Mouse (Mus musculus) heart, adult 8-10 months (tissue): ENCODE measurements around the gene Cep128. TPM values are rescaled to one million over a fixed set of nuclear protein-coding genes. Genes with fewer than 3 reads are reported as not detected.

Experiments used
- DNase-seq: peaks from one replicate; pipeline ENCODE4 v3.0.0; 2022; ENCODE audit warnings: low spot score
- microRNA-seq: library from miRNA; unstranded; fragments of <30 nt; microRNA quantifications from one replicate; pipeline ENCODE4 v1.2.0, GENCODE M21; 2022
- total RNA-seq, 4 experiments: library from RNA; stranded (reverse); gene quantifications; 2 replicates each; pipeline ENCODE4 v1.2.4; 2022

The Cep128 gene
- total RNA-seq, 4 experiments from 2014 or later: 11.5 to 16.4 (median 12.4) TPM

GRCm38 (mm10) chr12:90975429-90975828, 408.8 kb downstream of the Cep128 start:
- DNase-seq: no peak

- peak; percentile 31 for DNase-seq
Observed at GRCm38 (mm10) chr12:90971156-90971555, 413.1 kb downstream of the Cep128 start.

GRCm38 (mm10) chr12:90961386-90962017, 422.7 kb downstream of the Cep128 start:
- no peak for DNase-seq

- no peak for DNase-seq
Observed at GRCm38 (mm10) chr12:90954740-90955473, 429.3 kb downstream of the Cep128 start.

Small RNA genes within 50 kb of the gene (microRNA-seq; reads per million reads assigned to microRNA genes)
- not detected for gene Gm44370

Other genes starting within 250 kb of the Cep128 start
- gene Tshr, start 154 bp upstream of the Cep128 start, total RNA-seq: under 1 TPM in 2 of 4 experiments, not detected in 2; 0.09 to 0.12 TPM
- 10 to 100 TPM; 24.5 to 31.5 (median 28.2) TPM for gene Gtf2a1, start 206.1 kb upstream of the Cep128 start, total RNA-seq